Mouse (Mus musculus) midbrain, embryonic 13.5 days (tissue): ENCODE results near the gene Sf3b4. TPM values are rescaled to one million over a fixed set of nuclear protein-coding genes. Genes with fewer than 3 reads are reported as not detected.

Experiments used
- ATAC-seq: fragments of 200-750 bp; cut with Nextera tagmentation; 2 replicates; pipeline ENCODE4 v1.8.0; 2017; ENCODE audit warnings: mild to moderate bottlenecking, moderate TSS enrichment, moderate library complexity
- H3K27ac ChIP-seq: fragments of 300-500 bp; sonication (generic); 2 replicates; pipeline ENCODE4 v1.5.1; 2015; ENCODE audit warnings: inconsistent platforms, mild to moderate bottlenecking, moderate library complexity
- H3K27me3 ChIP-seq: fragments of 300-500 bp; sonication (generic); 2 replicates; pipeline ENCODE4 v1.6.1; 2015; ENCODE audit warnings: mild to moderate bottlenecking, inconsistent platforms
- H3K36me3 ChIP-seq: fragments of 300-500 bp; sonication (generic); 2 replicates; pipeline ENCODE4 v1.6.1; 2015; ENCODE audit warnings: mild to moderate bottlenecking, inconsistent platforms
- H3K4me1 ChIP-seq: fragments of 300-500 bp; sonication (generic); replicated peaks from 2 replicates; pipeline ENCODE4 v1.6.1; 2015; ENCODE audit warnings: inconsistent platforms
- H3K4me2 ChIP-seq: fragments of 300-500 bp; sonication (generic); replicated peaks from 2 replicates; pipeline ENCODE4 v1.6.1; 2015; ENCODE audit warnings: moderate library complexity, mild to moderate bottlenecking, inconsistent platforms
- H3K4me3 ChIP-seq: fragments of 300-500 bp; sonication (generic); replicated peaks from 2 replicates; pipeline ENCODE4 v1.5.1; 2015; ENCODE audit warnings: mild to moderate bottlenecking, inconsistent platforms
- H3K9ac ChIP-seq: fragments of 300-500 bp; sonication (generic); replicated peaks from 2 replicates; pipeline ENCODE4 v1.6.1; 2015; ENCODE audit warnings: mild to moderate bottlenecking, inconsistent platforms
- H3K9me3 ChIP-seq: fragments of 300-500 bp; sonication (generic); 2 replicates; pipeline ENCODE4 v1.6.1; 2016; ENCODE audit warnings: mild to moderate bottlenecking, inconsistent platforms
- WGBS: fragments of 180-500 bp; shearing (Covaris S2); methylation state at CpG from one replicate; pipeline ENCODE4 v1.1.7; 2015; 5-methylcytosine and 5-hydroxymethylcytosine counted together
- polyA plus RNA-seq: library from polyadenylated mRNA; unstranded; fragments of >200 nt; fragmentation: Nextera tagmentation; extraction: Ambion mirVana; gene quantifications from 2 replicates; pipeline ENCODE4 v1.2.1, GENCODE M21; 2015

Gene Sf3b4
- 152 and 154 TPM in 2 replicates for polyA plus RNA-seq

DNA sequence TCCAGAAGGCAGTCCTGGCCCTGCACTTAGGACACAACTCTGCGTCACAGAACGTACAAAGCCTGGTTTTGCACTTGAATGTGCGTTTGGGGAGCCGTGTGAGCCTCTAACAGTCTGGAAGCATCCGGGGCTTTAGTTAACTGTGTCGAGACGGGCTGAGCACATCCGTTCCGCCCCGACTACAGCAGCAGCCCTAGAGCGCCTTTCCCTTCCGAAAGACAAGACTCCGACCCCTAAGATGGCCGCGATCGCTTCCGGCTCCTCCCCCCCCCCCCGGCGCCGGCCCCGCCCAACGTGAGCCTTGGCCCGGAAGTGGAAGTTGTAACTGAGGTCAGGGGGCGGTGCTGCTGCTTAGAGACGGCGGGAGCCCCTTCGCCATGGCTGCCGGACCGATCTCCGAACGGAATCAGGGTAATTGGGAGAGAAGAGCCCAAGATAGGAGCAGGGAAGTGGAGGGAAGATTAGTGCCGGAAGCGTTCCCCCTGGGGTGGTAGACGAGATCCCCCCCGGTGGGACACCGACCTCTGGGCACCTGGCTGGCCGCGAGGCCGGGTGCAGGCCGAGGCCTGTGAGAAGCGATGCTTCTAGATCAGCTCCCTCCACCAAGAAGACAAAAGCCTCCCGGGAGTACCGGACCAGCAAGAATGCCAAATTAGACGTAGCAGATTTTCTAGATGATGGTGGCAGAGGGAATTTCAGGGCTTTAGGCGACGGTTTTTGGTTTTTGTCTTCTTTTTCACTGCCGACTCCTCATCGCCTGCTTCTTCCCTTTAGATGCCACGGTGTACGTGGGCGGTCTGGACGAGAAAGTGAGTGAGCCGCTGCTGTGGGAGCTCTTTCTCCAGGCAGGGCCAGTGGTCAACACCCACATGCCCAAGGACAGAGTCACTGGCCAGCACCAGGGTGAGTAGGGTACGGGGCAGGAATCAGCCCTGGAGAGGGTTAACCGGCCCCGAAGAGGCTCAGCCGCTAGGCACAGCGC is at the start of gene Sf3b4:
Gene Sf3b4, plus strand, starts transcription at position 136 of the 982 bp plus-strand sequence.
- Histone ChIP-seq H3K9ac (peak within 1 kb of the TSS; percentile 88), H3K9me3 (no peaks in the 10 kb centered on the region), H3K4me3 (peak within 1 kb of the TSS; percentile 85), H3K27me3 (no peaks in the 10 kb centered on the region), H3K4me2 (peak within 1 kb of the TSS; percentile 99), H3K27ac (peak within 1 kb of the TSS; percentile 99), H3K4me1 (peaks cover 40% of the 10 kb centered on the region), H3K36me3 (peaks cover 38% of the 10 kb centered on the region)
- peak; percentile 96 for ATAC-seq
- WGBS: under 1% methylated on average over 57 of the region's 58 CpGs

DNA sequence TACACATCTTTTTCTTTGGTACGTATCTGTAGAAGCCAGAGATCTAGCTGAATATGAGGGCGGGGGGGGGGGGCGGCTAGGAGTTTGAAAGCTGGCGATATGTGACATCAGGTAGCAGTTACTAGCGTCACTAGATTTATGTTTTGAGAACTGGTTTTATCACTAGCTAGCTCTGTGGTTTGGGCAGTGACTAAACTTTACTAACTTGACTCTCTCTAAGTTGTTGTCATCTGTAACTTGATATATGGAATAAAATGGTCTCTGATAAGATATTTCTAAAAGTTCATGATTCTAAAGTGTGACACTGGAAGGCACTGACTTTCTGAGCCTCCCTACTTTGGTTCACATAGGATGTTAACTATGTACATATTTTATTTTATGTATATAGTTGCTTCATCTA is 47.9 kb upstream of the Sf3b4 start:
- Histone ChIP-seq H3K27me3 (no peaks in the 10 kb centered on the region), H3K4me3 (no peak overlapping the region), H3K4me2 (no peak overlapping the region), H3K9me3 (no peaks in the 10 kb centered on the region), H3K4me1 (no peaks in the 10 kb centered on the region), H3K9ac (no peak overlapping the region), H3K36me3 (no peaks in the 10 kb centered on the region), H3K27ac (no peak overlapping the region)
- 92% methylated on average over 5 of the region's 5 CpGs for WGBS
- ATAC-seq: no peak

DNA sequence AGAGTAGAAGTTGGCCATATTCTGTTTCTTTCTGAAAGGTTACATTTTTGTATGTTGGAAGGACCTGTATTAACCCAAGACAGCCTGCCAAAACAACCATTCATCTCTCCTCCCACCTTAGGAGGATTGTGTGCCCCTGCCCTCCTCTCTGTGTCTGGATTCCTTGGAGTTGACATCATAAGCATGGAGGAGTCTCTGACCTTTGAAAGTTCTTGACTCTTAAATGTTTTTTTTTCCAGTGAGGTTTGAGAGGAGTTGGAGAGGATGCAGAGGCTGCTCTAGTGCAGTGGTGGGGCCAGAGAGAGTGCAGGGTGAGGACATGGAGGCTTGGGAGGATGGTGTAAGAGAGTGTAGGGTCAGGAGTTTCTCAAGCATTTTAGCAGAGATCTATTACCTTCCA is 44.0 kb upstream of the Sf3b4 start:
- Histone ChIP-seq H3K27ac (no peak overlapping the region), H3K27me3 (no peaks in the 10 kb centered on the region), H3K4me1 (no peaks in the 10 kb centered on the region), H3K36me3 (no peaks in the 10 kb centered on the region), H3K9ac (no peak overlapping the region), H3K4me3 (no peak overlapping the region), H3K9me3 (no peaks in the 10 kb centered on the region), H3K4me2 (no peak overlapping the region)
- ATAC-seq: no peak

DNA sequence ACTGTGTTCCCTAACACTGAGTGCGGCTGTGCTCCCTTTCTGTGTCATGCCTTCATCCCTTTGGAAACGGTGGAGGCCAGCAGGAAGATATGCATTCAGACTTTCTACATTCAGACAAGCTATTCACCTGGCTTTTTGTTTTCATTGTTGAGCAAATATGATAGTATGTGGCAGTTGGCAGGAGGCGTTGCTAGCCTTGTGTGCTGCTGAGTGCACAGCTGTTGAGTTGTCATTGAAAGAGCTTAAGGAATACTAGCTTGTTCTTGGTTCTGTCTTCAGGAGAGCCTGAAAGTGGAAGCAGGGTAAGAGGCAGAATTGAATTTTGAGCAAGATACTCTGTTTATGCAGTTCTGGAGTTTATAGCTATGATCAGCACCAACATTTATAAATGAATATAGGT is 39.7 kb upstream of the Sf3b4 start:
- 73% methylated on average over 3 of the region's 3 CpGs for whole genome bisulfite sequencing
- Histone ChIP-seq H3K9me3 (no peaks in the 10 kb centered on the region), H3K4me3 (no peak overlapping the region), H3K27me3 (no peaks in the 10 kb centered on the region), H3K27ac (no peak overlapping the region), H3K36me3 (no peaks in the 10 kb centered on the region), H3K4me1 (no peaks in the 10 kb centered on the region), H3K9ac (no peak overlapping the region), H3K4me2 (no peak overlapping the region)
- no peak for ATAC-seq

DNA sequence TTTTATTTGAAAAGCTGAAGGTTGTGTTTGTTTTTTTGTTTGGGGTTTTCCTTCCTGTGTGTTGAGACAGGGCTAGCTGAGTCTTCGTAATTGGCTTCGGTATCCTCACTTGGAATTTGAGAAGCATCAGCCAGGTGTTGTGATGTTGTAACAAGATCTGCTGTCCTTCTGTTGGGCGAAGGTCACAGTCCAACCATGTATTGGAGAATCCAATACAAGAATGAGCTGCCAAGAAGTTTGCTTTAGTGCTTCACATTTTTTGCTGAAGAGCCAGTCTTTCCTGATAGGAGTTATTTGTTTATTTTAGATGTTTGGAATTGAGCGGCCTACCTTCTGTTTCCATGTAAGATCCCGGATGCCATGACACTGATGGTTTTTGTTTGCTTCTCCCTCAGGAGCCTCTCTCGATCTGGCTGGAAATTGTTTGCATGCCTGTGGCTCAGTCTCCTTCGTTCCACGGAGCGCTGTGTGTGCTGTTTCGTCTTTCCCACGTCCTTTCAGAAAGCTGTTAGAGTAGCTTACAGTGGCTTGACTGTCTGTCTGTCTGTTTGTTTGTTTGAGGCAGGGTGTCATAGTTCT is 38.7 kb upstream of the Sf3b4 start:
- no peak overlapping the region for H3K4me2 ChIP-seq
- H3K36me3 ChIP-seq: no peaks in the 10 kb centered on the region
- WGBS: 79% methylated on average over 11 of the region's 11 CpGs
- H3K9me3 ChIP-seq: no peaks in the 10 kb centered on the region
- H3K27me3 ChIP-seq: no peaks in the 10 kb centered on the region
- no peak overlapping the region for H3K4me3 ChIP-seq
- ATAC-seq: no peak
- no peak overlapping the region for H3K27ac ChIP-seq
- H3K9ac ChIP-seq: no peak overlapping the region
- 0 out of 2 replicates have a peak, but pooled peaks cover under 1% of the 10 kb centered on the region for H3K4me1 ChIP-seq

DNA sequence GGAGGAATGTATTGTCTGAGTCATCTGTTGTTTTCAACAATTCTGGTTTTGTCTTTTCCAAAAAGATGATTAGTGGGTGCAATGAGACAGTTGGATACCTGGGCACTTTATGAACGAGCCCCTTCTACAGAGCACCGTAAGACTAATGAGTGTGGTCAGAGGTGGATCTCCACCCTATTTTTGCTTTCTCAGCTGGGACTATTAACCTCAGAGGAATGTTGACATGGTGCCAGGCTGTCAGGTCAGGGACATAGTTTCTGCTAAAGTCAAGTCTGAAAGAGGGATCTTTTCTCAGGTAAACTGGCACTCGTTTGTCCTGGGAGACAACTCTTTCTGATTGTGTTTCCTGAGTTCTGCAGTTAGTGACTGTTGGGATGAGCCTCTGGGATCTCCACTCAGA is 37.1 kb upstream of the Sf3b4 start:
- Histone ChIP-seq H3K4me1 (0 out of 2 replicates have a peak, but pooled peaks cover 6% of the 10 kb centered on the region), H3K9me3 (no peaks in the 10 kb centered on the region), H3K27me3 (no peaks in the 10 kb centered on the region), H3K9ac (no peak overlapping the region), H3K27ac (no peak overlapping the region), H3K4me2 (no peak overlapping the region), H3K4me3 (no peak overlapping the region), H3K36me3 (peaks cover 3% of the 10 kb centered on the region; the same call in 1 of the 2 replicates)
- 87% methylated on average over 3 of the region's 3 CpGs for WGBS
- ATAC-seq: no peak

DNA sequence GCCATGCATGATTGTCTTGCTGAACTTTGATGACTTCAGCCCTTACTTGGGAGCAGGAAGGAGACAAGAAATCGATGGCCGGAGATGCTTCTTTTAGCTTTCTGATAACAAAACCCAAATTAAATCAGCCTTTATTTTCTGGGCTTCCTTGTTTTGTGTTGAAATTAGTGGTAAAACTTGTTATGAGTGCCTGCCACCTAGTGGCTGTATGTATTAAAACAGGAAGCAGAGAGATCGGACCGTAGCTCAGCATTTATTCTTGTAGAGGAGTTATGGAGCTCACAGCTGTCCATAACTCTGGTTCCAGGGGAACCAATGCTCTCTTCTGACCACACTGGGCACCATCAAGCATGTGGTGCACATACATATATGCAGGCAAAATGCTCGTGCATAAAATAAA is 24.2 kb upstream of the Sf3b4 start:
- H3K9me3 ChIP-seq: no peaks in the 10 kb centered on the region
- H3K4me1 ChIP-seq: no peaks in the 10 kb centered on the region
- H3K4me2 ChIP-seq: no peak overlapping the region
- WGBS: 22% methylated on average over 5 of the region's 5 CpGs
- H3K27me3 ChIP-seq: no peaks in the 10 kb centered on the region
- no peak for ATAC-seq
- peaks cover 51% of the 10 kb centered on the region for H3K36me3 ChIP-seq
- no peak overlapping the region for H3K27ac ChIP-seq
- no peak overlapping the region for H3K9ac ChIP-seq
- H3K4me3 ChIP-seq: no peak overlapping the region

DNA sequence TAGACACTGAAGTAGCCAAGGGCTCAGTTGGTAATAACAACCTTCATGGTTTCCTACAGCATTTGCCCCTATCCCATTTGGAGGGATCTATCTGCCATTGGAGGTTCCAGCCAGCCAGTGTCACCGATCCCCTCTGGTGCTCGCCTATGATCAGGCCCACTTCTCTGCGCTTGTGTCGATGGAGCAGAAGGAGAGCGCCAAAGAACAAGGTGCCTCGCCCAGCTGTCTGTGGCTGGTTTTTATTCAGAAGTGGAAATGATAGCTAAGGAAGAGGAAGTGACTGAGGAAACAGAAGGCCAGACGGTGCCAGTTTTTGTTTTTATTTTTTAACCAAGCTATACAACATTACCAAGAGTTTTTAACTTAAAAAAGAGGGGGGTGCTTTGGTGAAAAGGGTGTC is 20.3 kb upstream of the Sf3b4 start:
- WGBS: 94% methylated on average over 7 of the region's 7 CpGs
- H3K9me3 ChIP-seq: no peaks in the 10 kb centered on the region
- no peaks in the 10 kb centered on the region for H3K27me3 ChIP-seq
- H3K4me1 ChIP-seq: no peaks in the 10 kb centered on the region
- no peak for ATAC-seq
- no peak overlapping the region for H3K4me3 ChIP-seq
- no peak overlapping the region for H3K9ac ChIP-seq
- H3K4me2 ChIP-seq: no peak overlapping the region
- no peak overlapping the region for H3K27ac ChIP-seq
- peaks cover 56% of the 10 kb centered on the region for H3K36me3 ChIP-seq

DNA sequence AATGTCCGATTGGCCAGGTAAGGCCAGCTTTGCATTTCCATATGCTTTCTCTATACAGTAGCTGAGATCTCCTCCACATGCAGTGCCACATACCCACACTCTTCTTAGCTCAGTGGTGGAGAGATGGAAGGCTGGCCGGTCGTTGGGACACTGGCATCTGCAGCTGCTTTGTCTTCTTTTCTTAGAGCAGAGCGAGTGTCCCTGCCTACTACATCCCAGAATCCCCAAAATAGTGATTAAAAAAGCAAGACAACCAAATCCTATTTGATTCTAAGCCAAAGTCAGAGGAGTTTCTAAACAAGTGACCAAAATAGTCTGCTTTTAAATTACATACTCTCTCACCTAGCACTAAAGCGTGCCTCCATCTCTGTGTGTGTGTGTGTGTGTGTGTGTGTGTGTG is 19.5 kb upstream of the Sf3b4 start:
- no peak overlapping the region for H3K27ac ChIP-seq
- WGBS: 93% methylated on average over 5 of the region's 5 CpGs
- H3K9ac ChIP-seq: no peak overlapping the region
- no peaks in the 10 kb centered on the region for H3K27me3 ChIP-seq
- ATAC-seq: no peak
- no peak overlapping the region for H3K4me3 ChIP-seq
- no peaks in the 10 kb centered on the region for H3K4me1 ChIP-seq
- H3K9me3 ChIP-seq: no peaks in the 10 kb centered on the region
- no peak overlapping the region for H3K4me2 ChIP-seq
- peaks cover 62% of the 10 kb centered on the region for H3K36me3 ChIP-seq

DNA sequence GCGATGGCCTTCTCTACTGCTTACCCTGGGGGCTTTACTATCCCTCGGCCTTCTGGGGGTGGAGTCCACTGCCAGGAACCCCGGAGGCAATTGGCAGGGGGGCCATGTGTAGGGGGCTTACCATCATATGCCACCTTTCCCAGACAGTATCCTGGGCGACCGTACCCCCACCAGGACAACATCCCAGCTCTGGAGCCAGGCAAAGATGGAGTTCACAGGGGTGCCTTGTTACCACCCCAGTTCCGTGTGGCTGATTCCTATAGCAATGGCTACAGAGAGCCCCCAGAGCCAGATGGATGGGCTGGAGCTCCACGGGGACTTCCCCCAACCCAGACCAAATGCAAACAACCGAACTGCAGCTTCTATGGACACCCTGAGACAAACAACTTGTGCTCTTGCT is 16.6 kb upstream of the Sf3b4 start:
- peaks cover 61% of the 10 kb centered on the region for H3K36me3 ChIP-seq
- peaks cover 7% of the 10 kb centered on the region for H3K4me1 ChIP-seq
- ATAC-seq: no peak
- no peak overlapping the region for H3K9ac ChIP-seq
- no peak overlapping the region for H3K4me3 ChIP-seq
- no peaks in the 10 kb centered on the region for H3K9me3 ChIP-seq
- 86% methylated on average over 8 of the region's 8 CpGs for WGBS
- no peak overlapping the region for H3K27ac ChIP-seq
- no peaks in the 10 kb centered on the region for H3K27me3 ChIP-seq
- H3K4me2 ChIP-seq: no peak overlapping the region

DNA sequence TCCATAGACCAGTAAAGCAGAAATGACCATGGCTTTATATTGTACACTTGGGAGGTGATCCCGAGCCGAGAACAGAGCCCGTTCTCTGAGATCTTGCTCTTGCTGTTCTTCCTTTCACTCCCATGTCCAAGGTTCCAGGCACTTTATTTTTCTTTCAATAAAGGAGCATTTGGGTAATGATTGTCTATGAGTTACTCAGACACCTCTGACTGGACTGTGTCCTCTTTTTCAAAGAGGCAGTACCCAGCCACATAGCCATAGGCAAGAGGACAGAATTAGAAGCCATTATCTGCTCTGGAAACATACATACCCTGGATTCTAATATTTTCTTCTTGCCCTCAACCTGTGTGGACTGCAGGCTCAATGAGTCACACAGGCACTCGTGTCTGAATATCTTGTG is 12.3 kb upstream of the Sf3b4 start:
- no peak overlapping the region for H3K4me3 ChIP-seq
- H3K27me3 ChIP-seq: no peaks in the 10 kb centered on the region
- no peak overlapping the region for H3K4me2 ChIP-seq
- H3K27ac ChIP-seq: no peak overlapping the region
- H3K4me1 ChIP-seq: peaks cover 23% of the 10 kb centered on the region
- 85% methylated on average over 4 of the region's 4 CpGs for WGBS
- H3K36me3 ChIP-seq: peaks cover 18% of the 10 kb centered on the region
- no peaks in the 10 kb centered on the region for H3K9me3 ChIP-seq
- H3K9ac ChIP-seq: no peak overlapping the region
- ATAC-seq: no peak

DNA sequence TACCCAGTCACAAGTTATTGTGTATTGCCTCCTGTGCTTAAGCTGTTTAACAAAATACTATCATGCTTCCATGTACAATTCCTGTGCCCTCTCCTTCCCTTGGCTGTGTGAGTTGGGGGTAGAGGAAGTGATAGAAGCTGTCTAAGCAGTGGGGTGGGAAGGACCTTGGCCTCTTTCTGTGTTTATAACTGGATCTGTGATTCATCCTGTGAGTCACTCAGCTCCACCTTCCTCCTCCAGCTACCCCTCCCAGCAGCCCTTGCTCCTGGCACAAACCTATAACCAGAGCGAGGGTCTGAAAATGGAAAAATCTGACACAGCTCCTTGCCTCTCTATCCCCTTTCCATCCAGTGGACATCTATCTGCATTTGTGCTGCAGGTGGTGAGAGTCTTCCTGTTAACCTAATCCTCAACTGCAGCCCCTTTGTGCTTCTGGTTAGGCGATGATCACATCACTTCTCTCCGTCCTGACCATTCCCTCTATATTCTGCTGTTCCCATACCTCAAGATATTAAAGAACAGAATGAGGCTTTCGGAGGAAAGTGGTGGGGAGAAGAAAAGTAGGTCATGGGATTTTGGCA is 11.8 kb upstream of the Sf3b4 start:
- no peak overlapping the region for H3K4me3 ChIP-seq
- no peak overlapping the region for H3K27ac ChIP-seq
- peaks cover 23% of the 10 kb centered on the region for H3K4me1 ChIP-seq
- 65% methylated on average over 4 of the region's 4 CpGs for WGBS
- 0 out of 2 replicates have a peak, but pooled peaks have one; percentile 18 for ATAC-seq
- H3K4me2 ChIP-seq: peak overlapping the region; percentile 80
- H3K27me3 ChIP-seq: no peaks in the 10 kb centered on the region
- no peaks in the 10 kb centered on the region for H3K9me3 ChIP-seq
- peaks cover 13% of the 10 kb centered on the region for H3K36me3 ChIP-seq
- H3K9ac ChIP-seq: no peak overlapping the region
